Mouse (Mus musculus) thymus, postnatal 14 days (tissue): ENCODE measurements around the gene Gm20388.

Experiments used
- DNase-seq: peaks from one replicate; pipeline ENCODE4 v3.0.0; 2021

Gm20388 gene

GRCm38 (mm10) chr8:120588908-120589771, 678.5 kb downstream of the Gm20388 start, which contains the start of gene Gins2:
Gene Gins2, minus strand, starts transcription at chr8:120589304.
- DNase-seq: peak; percentile 99

GRCm38 (mm10) chr8:120589921-120590320, 679.3 kb downstream of the Gm20388 start:
- no peak for DNase-seq

GRCm38 (mm10) chr8:120591587-120592292, 681.1 kb downstream of the Gm20388 start:
- DNase-seq: no peak

GRCm38 (mm10) chr8:120594571-120594970, 683.9 kb downstream of the Gm20388 start:
- DNase-seq: peak; percentile 38

GRCm38 (mm10) chr8:120595963-120596362, 685.3 kb downstream of the Gm20388 start:
- DNase-seq: peak; percentile 72

GRCm38 (mm10) chr8:120598579-120598978, 687.9 kb downstream of the Gm20388 start:
- no peak for DNase-seq

GRCm38 (mm10) chr8:120599504-120599903, 688.9 kb downstream of the Gm20388 start:
- DNase-seq: peak; percentile 83

GRCm38 (mm10) chr8:120602672-120603071, 692.0 kb downstream of the Gm20388 start:
- DNase-seq: no peak

GRCm38 (mm10) chr8:120607460-120607859, 696.8 kb downstream of the Gm20388 start:
- DNase-seq: no peak

GRCm38 (mm10) chr8:120607885-120608284, 697.2 kb downstream of the Gm20388 start:
- DNase-seq: peak; percentile 81

GRCm38 (mm10) chr8:120610824-120611223, 700.2 kb downstream of the Gm20388 start:
- DNase-seq: no peak

- DNase-seq: no peak
These were observed 703.9 kb downstream of the Gm20388 start for GRCm38 (mm10) chr8:120614491-120614890.

GRCm38 (mm10) chr8:120616663-120617626, 706.3 kb downstream of the Gm20388 start:
- no peak for DNase-seq

- peak; percentile 71 for DNase-seq
These were observed 707.5 kb downstream of the Gm20388 start for GRCm38 (mm10) chr8:120618110-120618509.

- no peak for DNase-seq
These were observed 708.9 kb downstream of the Gm20388 start for GRCm38 (mm10) chr8:120619235-120620180.

- DNase-seq: no peak
These were observed 709.8 kb downstream of the Gm20388 start for GRCm38 (mm10) chr8:120620441-120620840.

- no peak for DNase-seq
These were observed 711.5 kb downstream of the Gm20388 start for GRCm38 (mm10) chr8:120622161-120622560.

GRCm38 (mm10) chr8:120623608-120624007, 713.0 kb downstream of the Gm20388 start:
- DNase-seq: no peak

GRCm38 (mm10) chr8:120626461-120626860, 715.8 kb downstream of the Gm20388 start:
- DNase-seq: no peak

- DNase-seq: no peak
These were observed 716.7 kb downstream of the Gm20388 start for GRCm38 (mm10) chr8:120627298-120627697.

- no peak for DNase-seq
These were observed 719.4 kb downstream of the Gm20388 start for GRCm38 (mm10) chr8:120630031-120630430.
